Mouse (Mus musculus) spleen, adult 12 weeks (tissue): ENCODE measurements around the gene Polr2c.
"Not testable (repeated sequence)": the region's sequence is repeated elsewhere in the genome, so short reads cannot be mapped to it uniquely, and the experiment has no call there.

Source experiments
- DNase-seq: peaks from one replicate; pipeline ENCODE4 v3.0.0; 2022; ENCODE audit warnings: low spot score

The Polr2c gene

GRCm38 (mm10) chr8:94857346-94858173 lies at the start of gene Polr2c:
TSS of gene Polr2c (plus strand) at chr8:94857450.
- DNase-seq = peak; percentile 86

- DNase-seq = no peak
Measured at GRCm38 (mm10) chr8:94807506-94807905, 49.7 kb upstream of the Polr2c start.

DNA sequence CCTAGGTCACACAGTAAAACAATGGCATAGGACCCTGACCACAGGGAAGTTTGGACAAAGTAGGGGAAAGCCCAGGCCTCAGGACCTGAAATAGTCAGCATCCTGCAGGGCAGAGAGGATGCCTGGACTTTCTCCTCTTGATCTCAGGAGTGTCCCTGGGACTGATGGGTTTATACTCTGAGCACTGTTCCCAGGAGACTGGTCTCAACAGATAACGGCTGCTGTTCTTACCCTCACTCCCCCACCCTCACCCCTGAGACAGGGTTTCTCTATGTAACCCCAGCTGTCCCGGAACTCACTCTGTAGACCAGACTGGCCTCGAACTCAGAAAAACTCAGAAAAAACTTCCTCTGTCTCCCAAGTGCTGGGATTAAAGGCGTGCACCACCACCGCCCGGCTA lies 48.9 kb upstream of the Polr2c start:
- no peak for DNase-seq

DNA sequence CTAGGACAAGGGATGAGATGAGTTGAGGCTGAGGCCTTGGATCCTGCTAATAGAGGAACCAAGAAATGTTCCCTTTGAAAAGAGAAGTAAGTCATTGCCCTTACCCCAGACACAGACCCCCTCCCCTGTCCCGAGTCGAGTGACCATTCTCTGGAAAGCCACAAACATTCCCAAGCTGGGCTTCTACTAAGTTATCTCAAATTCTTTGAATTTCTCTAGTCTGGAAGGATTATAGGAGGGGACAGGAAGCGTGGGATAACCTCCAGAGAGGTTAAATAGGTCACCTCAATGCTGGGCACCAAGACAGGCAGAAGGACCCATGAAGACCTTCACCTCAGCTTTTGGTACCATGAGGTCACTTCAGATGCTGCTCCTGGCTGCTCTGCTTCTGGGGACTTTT lies 47.1 kb upstream of the Polr2c start, which contains the start of gene Ccl17:
Gene Ccl17, plus strand, starts transcription at position 301 of the 400 bp plus-strand sequence.
- no peak for DNase-seq

- DNase-seq = no peak
Measured at GRCm38 (mm10) chr8:94810855-94811254, 46.4 kb upstream of the Polr2c start.

DNA sequence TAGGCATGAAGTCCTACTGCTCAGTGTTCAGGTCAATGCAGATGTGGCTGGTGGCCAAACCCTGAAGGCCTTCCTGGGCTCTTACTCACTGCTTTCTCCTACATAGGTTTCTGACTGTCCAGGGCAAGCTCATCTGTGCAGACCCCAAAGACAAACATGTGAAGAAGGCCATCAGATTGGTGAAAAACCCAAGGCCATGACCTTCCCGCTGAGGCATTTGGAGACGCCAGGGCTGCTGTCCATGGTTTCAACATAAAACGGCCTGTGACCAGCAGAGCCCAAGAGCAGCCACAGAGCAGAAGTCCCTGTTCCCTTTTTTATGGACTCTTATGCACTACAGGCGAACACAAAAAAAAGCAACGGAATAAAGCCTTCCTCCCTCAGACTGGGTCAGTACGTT lies 45.6 kb upstream of the Polr2c start:
- no peak for DNase-seq

DNA sequence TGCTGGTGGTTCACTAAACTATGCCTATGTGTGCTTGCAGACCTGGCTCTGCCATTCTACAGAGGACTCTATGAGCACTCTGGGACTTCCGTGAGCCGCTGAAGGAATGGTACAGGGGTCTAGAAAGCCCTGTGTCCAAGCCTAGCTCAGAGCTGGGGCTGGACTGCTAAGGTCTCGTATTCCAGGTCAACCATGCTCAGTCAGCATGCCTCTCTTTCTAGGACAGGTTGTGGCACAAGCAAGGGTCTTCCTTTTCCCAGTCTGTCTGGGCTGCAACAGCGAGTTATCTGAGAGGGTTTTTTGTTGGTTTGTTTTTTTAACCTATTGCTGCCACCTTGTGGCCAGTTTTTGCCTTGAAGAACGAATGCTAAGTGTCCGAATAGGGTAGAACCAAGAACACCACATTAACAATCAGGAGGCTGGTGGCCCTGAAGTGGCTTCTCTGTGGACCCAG lies 44.6 kb upstream of the Polr2c start:
- peak; percentile 77 for DNase-seq

- DNase-seq = no peak
Measured at GRCm38 (mm10) chr8:94814556-94814955, 42.7 kb upstream of the Polr2c start.

- DNase-seq = no peak
Measured at GRCm38 (mm10) chr8:94817933-94818332, 39.3 kb upstream of the Polr2c start.

GRCm38 (mm10) chr8:94819671-94820179 lies 37.5 kb upstream of the Polr2c start:
- DNase-seq = no peak

DNA sequence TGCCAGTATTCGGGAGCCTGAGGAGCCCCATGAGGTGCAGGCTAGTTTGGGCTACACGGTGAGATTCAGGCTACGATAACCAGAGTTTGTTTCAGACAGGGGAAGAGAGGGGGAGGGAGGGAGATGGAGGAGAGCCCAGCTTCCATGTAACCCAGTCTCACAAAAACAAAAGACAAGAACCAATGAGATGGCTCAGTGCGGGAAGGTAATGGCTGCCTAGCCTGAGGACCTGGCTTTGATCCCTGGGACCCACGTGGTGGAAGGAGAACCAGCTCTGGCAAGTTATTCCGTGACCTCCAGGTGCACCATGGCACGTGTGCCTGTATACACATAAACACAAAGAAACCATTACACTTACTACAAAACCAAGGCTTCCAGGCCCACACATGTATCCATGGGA lies 36.7 kb upstream of the Polr2c start:
- no peak for DNase-seq

- no peak for DNase-seq
Measured at GRCm38 (mm10) chr8:94821381-94821780, 35.9 kb upstream of the Polr2c start.

DNA sequence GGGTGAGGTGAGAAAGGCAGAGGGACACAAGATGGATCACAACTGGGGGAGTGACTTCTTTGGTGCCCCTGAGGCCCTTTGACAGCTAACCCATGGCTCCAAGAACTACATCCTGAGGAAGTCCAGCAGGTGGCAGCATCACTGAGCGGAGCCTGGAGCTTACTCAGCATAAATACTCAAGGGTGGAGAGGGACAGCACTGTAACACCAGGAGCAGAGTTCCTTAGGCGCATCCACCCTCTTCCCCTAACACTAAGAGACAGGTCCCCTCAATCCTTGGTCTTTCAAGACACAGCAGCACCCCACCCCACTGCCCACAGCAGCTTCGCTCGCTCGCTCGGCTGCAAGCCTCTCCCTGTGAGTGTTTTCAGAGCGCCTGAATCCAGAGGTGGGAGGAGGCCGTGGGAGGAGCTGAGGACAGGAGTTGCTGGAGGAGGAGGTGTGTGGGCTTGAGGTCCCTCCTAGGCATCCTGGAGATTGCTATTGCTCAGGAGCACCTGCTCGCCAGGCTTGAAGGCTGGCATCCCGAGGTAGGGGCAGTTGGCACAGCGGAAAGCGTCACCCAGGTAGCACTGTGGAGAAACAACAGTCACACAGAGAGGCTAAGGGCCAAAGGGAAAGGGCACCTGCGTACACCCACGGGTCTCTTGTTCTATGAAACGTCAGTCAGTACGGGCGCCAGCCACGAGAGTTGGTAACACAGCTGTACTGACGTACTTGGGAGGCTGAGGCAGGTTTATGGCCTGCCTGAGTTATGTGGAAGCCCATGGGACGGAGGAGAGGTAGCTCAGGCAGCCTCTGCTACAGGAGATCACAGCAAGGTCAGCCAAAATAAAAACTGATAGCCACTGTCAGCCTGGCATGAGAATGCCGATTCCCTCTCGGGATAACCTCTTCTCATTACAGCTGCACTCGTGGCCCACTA lies 34.4 kb upstream of the Polr2c start:
- DNase-seq = peak; percentile 52

DNA sequence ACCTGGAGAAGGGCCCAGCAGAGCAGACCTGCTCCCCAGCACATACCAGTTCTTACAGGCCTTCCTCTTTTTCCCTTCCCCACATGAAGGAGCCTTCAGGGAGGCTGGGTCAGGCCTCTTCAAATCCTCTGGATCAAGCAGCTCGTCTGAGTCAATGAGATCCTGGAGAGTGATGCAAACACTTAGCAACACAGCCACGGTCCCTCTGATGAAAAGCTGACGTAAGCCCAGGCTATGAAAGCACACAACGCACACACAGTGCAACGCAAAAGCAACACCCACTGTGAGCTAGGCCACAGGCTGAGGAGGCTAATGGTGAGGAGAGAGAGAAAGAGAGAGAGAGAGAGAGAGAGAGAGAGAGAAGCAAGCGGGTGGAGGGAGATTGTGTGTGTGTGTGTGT lies 32.1 kb upstream of the Polr2c start:
- no peak for DNase-seq

GRCm38 (mm10) chr8:94826210-94826609 lies 31.0 kb upstream of the Polr2c start:
- DNase-seq = no peak

- DNase-seq = no peak
Measured at GRCm38 (mm10) chr8:94828284-94828683, 29.0 kb upstream of the Polr2c start.

- not testable (repeated sequence) for DNase-seq
Measured at GRCm38 (mm10) chr8:94833901-94834405, 23.3 kb upstream of the Polr2c start.

DNA sequence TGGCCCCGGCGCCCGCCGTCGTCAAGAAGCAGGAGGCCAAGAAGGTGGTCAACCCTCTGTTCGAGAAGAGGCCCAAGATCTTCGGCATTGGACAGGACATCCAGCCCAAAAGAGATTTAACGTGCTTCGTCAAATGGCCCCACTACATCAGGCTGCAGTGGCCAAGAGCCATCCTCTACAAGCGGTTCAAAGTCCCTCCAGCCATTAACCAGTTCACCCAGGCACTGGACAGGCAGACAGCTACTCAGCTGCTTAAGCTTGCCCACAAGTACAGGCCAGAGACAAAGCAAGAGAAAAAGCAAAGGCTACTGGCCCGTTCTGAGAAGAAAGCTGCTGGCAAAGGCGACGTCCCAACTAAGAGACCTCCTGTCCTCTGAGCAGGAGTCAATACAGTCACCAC lies 21.5 kb upstream of the Polr2c start:
- DNase-seq = not testable (repeated sequence)

DNA sequence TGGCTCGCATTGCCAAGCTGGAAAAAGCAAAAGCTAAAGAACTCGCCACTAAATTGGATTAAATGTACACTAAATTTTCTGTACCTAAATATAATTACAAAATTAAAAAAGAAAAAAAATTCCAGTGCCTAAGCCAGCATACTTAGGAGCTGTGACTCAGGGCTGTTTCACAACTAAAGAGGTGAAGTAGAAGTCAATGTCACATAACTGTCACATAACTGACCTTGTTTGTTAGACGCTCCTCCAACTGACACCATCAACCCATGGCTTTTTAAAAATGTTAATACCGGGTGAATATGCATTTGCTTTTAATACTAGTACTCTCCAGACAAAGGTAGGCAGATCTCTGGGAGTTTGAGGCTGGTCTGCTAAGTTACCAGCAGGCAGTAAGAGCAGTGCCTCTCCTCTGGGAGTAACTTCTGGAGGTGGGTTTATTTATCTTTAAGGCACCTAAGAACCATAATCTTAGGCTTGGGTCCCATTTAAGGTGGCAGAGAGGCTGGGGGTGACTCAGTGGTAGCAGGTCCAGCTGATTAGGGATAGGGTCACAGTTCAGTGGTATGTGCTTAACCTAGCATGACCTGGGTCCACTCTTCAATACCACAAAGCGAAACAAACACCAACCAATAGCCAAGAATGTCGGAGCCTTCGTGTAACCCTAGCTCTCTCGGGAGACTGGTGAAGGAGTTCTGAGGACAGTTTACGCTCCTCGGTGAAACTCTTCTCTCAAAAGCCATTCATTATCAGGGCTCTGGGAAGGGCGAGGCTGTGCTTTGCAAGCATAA lies 20.6 kb upstream of the Polr2c start:
- DNase-seq = no peak

- DNase-seq = peak; percentile 92
Measured at GRCm38 (mm10) chr8:94837662-94838574, 19.3 kb upstream of the Polr2c start, which contains the start of the genes Coq9 and Ciapin1. TSS of gene Coq9 (plus strand) at chr8:94838321. TSS of gene Ciapin1 (minus strand) at chr8:94838358.
